Mouse (Mus musculus) heart, adult 18-20 months (tissue): ENCODE measurements around the gene Ing1. TPM values are rescaled to one million over a fixed set of nuclear protein-coding genes. Genes with fewer than 3 reads are reported as not detected.
A peak's percentile ranks its signal among the peaks of the same experiment; 100 is the strongest.
"Not testable (repeated sequence)": the region's sequence is repeated elsewhere in the genome, so short reads cannot be mapped to it uniquely, and the experiment has no call there.

Source experiments
- DNase-seq, 2 experiments: peaks; one replicate each; pipeline ENCODE4 v3.0.0; 2021 to 2022; ENCODE audit warnings: mixed read lengths in 1 of 2
- total RNA-seq, 2 experiments: library from RNA; stranded (reverse); gene quantifications; 2 replicates each; pipeline ENCODE4 v1.2.3; 2021

Gene Ing1
- total RNA-seq, 2 experiments from 2014 or later = 16.2 to 18.3 TPM

- peak; percentile 97 for DNase-seq
Measured at GRCm38 (mm10) chr8:11550281-11550948, 5.0 kb upstream of the Ing1 start, which contains the start of gene Cars2. Cars2 (minus strand) TSS chr8:11550783.

DNA sequence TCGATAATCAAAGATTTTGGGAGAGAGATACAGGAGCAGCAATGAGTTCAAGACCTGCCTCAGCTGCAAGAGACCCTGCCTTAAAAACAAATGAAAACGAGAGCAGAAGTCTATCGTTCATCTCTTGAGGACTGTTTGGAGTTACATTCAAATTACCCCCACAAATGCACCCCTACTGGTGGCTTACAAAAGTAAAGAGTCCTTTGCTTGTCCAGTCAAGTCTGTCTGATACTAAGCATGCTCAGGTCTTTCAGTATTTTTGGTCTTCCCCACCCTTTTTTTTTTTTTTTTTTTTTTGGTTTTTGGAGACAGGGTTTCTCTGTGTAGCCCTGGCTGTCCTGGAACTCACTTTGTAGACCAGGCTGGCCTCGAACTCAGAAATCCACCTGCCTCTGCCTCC lies 3.9 kb upstream of the Ing1 start:
- DNase-seq = not testable (repeated sequence)

DNA sequence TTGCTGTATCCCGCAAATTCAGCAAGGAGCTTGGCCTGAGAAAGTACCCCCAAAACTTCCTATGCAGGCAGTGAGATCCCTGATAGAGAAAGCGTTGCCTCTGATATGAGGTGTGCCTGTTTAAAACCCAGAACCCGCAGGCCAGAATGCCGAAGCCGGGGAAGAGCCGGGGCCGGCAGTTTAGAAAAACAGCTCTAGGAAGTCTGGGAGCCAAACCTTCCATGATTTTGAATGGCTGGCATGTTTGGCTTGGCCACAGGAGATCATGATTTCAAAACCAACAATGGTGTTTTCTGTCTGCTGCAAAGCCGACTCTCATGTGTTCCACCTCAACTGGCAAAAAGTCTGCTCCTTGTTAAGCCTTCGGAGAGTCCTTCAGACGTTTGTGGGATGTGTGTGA lies 3.0 kb upstream of the Ing1 start:
- no peak for DNase-seq

GRCm38 (mm10) chr8:11555720-11556591 lies 585 bp downstream of the Ing1 start:
- peak; percentile 97 to 100 for DNase-seq

DNA sequence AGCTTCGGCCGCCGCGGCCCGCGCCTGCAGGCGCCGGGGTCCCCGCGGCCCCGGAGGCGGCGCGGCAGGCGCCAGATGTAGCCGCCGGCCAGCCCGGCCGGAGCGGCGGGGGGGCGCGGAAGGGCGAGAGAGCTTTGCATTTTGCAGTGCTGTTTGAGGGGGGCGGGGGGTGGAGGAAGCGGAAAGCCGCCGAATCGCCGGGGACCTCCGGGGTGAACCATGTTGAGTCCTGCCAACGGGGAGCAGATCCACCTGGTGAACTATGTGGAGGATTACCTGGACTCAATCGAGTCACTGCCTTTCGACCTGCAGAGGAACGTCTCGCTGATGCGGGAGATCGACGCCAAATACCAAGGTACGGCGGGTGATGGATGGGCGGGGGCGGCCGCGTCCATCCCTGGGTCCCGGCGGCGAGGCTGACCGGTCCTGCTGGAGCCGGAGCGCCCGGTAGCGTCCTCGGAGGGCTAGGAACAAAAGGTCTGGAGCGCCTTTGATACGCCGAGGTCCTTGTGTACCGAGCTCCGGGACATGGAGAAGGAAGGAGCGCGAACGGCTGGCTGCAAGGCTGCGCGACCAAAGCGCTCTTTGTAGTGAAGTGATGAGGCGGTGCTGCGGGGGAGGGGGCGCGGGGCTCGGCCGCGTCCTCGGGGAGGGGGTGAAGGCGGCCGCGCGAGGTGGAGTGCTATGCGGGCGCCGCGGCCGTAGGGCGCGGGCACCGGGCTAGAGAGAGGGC lies 1.5 kb downstream of the Ing1 start:
- peak; percentile 47 to 69 for DNase-seq

GRCm38 (mm10) chr8:11557424-11557767 lies 2.0 kb downstream of the Ing1 start:
- no peak for DNase-seq

- DNase-seq = peak; percentile 96 to 99
Measured at GRCm38 (mm10) chr8:11557768-11558629, 2.6 kb downstream of the Ing1 start.

- no peak for DNase-seq
Measured at GRCm38 (mm10) chr8:11559511-11559910, 4.1 kb downstream of the Ing1 start.

- no peak for DNase-seq
Measured at GRCm38 (mm10) chr8:11560220-11560619, 4.8 kb downstream of the Ing1 start.

- DNase-seq = no peak
Measured at GRCm38 (mm10) chr8:11564236-11564635, 8.9 kb downstream of the Ing1 start.

- no peak for DNase-seq
Measured at GRCm38 (mm10) chr8:11564721-11565120, 9.3 kb downstream of the Ing1 start.

DNA sequence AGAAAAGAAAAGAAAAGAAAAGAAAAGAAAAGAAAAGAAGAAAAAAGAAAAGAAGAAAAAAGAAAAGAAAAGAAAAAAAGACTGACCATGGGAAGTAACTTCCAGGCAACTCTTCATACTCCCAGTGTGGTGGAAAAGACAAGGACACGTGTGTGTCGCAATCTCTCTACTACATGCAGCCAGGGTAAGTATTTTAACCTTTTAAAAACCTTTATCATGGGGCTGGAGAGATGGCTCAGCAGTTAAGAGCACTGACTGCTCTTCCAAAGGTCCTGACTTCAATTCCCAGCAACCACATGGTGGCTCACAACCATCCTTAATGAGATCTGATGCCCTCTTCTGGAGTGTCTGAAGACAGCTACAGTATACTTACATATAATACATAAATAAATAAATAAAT lies 12.8 kb downstream of the Ing1 start:
- DNase-seq = not testable (repeated sequence)

GRCm38 (mm10) chr8:11569260-11570097 lies 14.1 kb downstream of the Ing1 start:
- no peak for DNase-seq

DNA sequence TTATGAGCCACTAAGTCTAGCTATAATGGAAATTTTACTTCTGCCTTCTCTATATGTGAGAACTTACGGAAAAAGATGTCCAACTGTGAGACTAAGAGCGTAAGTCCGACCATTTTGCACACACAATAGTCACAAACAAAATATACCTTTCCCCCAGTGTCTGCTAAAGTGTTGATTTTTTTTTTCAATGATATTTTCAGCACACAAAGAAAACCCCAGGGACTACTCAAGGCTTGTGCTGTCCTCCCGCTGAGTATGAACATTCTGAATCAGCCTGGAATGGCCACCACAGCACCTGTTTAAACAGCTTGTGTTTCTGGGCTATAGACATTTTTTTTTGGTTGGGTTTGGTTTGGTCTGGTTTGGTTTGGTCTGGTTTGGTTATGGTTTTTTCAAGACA lies 15.4 kb downstream of the Ing1 start:
- DNase-seq = no peak

GRCm38 (mm10) chr8:11571950-11572349 lies 16.6 kb downstream of the Ing1 start:
- DNase-seq = no peak

- no peak for DNase-seq
Measured at GRCm38 (mm10) chr8:11572428-11572827, 17.1 kb downstream of the Ing1 start.

DNA sequence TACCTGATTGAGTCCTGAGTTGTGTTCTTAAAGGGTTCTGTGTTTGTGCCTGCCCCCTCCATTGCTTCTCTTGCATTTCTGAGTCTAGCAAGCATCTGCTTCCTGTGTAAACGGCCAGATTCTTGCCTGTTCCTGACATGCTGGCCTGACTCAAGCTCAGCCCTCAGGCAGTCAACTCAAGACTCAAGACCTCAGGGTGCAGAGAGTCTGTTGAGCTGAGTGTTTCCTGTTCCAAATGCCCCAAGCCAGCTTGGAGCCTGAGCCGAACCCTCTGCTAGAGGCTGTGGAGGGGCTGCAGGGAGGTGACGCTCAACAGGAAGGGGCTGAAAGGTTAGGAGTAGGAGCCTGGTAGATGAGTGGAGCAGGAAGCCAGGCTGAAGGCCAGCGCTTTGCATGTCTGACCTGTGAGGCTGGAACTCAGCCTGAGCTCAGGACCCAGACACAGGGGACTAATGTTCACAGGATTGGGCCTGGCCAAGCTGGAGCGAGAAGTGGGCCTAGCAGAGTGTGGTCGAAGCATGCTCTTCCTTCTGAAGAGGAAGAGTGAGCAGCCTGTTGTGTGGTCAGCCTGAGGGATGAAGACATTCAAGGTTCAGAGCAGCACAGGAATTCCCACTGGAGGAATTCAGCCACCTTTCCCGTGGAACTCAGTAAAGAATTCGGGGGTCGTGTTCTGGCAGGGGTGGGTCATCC lies 19.7 kb downstream of the Ing1 start:
- no peak for DNase-seq

- DNase-seq = peak; percentile 28 to 42
Measured at GRCm38 (mm10) chr8:11575604-11576384, 20.4 kb downstream of the Ing1 start.
